Mouse (Mus musculus) liver, embryonic 11.5 days (tissue): ENCODE results near the gene Olfr355. TPM values are rescaled to one million over a fixed set of nuclear protein-coding genes. Genes with fewer than 3 reads are reported as not detected.

Experiments
- ATAC-seq: fragments of 200-750 bp; cut with Nextera tagmentation; replicated peaks from 2 replicates; pipeline ENCODE4 v1.8.0; 2017; ENCODE audit warnings: moderate number of reproducible peaks, mild to moderate bottlenecking, moderate TSS enrichment, moderate library complexity; ENCODE audit not compliant: low FRiP score
- DNase-seq: peaks from one replicate; pipeline ENCODE4 v3.0.0-alpha.2; 2017; ENCODE audit warnings: low spot score
- H3K27ac ChIP-seq: fragments of 300-500 bp; sonication (generic); 2 replicates; pipeline ENCODE4 v1.5.1; 2014; ENCODE audit warnings: mild to moderate bottlenecking, low read depth, low read length, control low read depth
- H3K27me3 ChIP-seq: fragments of 300-500 bp; sonication (generic); replicated peaks from 2 replicates; pipeline ENCODE4 v1.6.1; 2014; ENCODE audit warnings: low read length, mixed read lengths; ENCODE audit not compliant: control insufficient read depth, insufficient read depth
- H3K36me3 ChIP-seq: fragments of 300-500 bp; sonication (generic); 2 replicates; pipeline ENCODE4 v1.6.1; 2014; ENCODE audit warnings: mild to moderate bottlenecking, low read length, moderate library complexity, mixed read lengths; ENCODE audit not compliant: control insufficient read depth, insufficient read depth
- H3K4me1 ChIP-seq: fragments of 300-500 bp; sonication (generic); replicated peaks from 2 replicates; pipeline ENCODE4 v1.6.1; 2014; ENCODE audit warnings: low read length, mixed read lengths; ENCODE audit not compliant: control insufficient read depth, insufficient read depth
- H3K4me2 ChIP-seq: fragments of 300-500 bp; sonication (generic); 2 replicates; pipeline ENCODE4 v1.6.1; 2014; ENCODE audit warnings: mild to moderate bottlenecking, control low read depth, moderate library complexity
- H3K4me3 ChIP-seq: fragments of 300-500 bp; sonication (generic); 2 replicates; pipeline ENCODE4 v1.5.1; 2014; ENCODE audit warnings: low read depth, low read length, control low read depth
- H3K9ac ChIP-seq: fragments of 300-500 bp; sonication (generic); 2 replicates; pipeline ENCODE4 v1.6.1; 2014; ENCODE audit warnings: low read depth, low read length, control low read depth
- H3K9me3 ChIP-seq: fragments of 300-500 bp; sonication (generic); 2 replicates; pipeline ENCODE4 v1.6.1; 2016; ENCODE audit warnings: low read length, inconsistent platforms, mixed read lengths; ENCODE audit not compliant: control insufficient read depth
- WGBS: fragments of 180-500 bp; shearing (Covaris S2); extraction: QIAGEN DNeasy Blood & Tissue Kit; methylation state at CpG from one replicate; pipeline ENCODE4 v1.1.7; 2014; 5-methylcytosine and 5-hydroxymethylcytosine counted together
- polyA plus RNA-seq: library from polyadenylated mRNA; unstranded; fragments of >200 nt; fragmentation: Nextera tagmentation; extraction: Ambion mirVana; gene quantifications from 2 replicates; pipeline ENCODE4 v1.2.1, GENCODE M21; 2014

Olfr355 gene
- not detected in 2 replicates for polyA plus RNA-seq

DNA sequence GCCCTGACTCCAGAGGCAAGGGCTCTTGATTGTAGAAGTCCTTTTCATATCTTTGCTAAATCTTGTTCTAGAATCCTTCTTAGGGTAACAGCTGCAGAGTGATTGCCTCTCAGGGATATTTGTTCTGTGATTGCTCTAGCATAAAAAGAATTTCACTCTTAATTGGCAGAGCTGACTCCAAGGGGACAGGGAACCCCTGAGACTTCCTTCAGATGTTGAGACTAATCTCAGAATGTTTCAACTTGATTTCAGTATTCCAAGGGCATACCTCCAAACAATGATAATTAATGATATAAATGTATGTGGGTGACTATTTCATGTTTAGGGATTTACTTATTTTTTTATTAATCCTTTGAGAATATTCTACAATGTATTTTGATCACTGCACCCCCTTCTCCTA is at the start of gene Olfr355:
Gene Olfr355 (minus strand): TSS at position 101 of the 400 bp plus-strand sequence.
- no peak within 1 kb of the TSS for H3K4me3 ChIP-seq
- H3K27ac ChIP-seq: no peak within 1 kb of the TSS
- H3K9me3 ChIP-seq: no peaks in the 10 kb centered on the region
- no peak within 1 kb of the TSS for H3K9ac ChIP-seq
- H3K4me1 ChIP-seq: no peaks in the 10 kb centered on the region
- no peak for ATAC-seq
- no peaks in the 10 kb centered on the region for H3K27me3 ChIP-seq
- no peaks in the 10 kb centered on the region for H3K36me3 ChIP-seq
- DNase-seq: no peak
- H3K4me2 ChIP-seq: no peak within 1 kb of the TSS

DNA sequence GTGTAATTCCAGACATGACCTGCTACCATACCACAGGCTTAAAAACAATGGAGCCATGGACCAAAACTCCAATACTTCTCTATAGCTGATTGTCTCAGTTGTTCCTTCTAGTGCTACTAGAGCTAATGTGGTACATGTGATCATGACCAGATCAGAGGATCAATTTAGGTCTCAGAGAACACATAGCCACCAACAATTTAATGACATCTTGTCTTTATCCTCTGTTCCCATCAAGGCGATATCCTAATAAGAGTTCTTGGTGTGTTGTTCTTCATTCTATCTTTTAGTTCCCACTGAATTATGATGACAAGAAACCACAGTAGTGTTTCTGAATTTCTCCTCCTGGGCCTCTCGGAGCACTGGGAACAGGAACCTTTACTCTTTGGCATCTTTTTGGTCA is 8.1 kb upstream of the Olfr355 start, which contains the start of gene Olfr356:
Gene Olfr356 (plus strand): TSS at position 301 of the 400 bp plus-strand sequence.
- H3K4me1 ChIP-seq: no peaks in the 10 kb centered on the region
- DNase-seq (no peak), ATAC-seq (no peak)
- H3K27me3 ChIP-seq: no peaks in the 10 kb centered on the region
- WGBS: 79% methylated on average over 2 of the region's 2 CpGs
- H3K9me3 ChIP-seq: no peaks in the 10 kb centered on the region; the same call in 1 of the 2 replicates
- no peak within 1 kb of the TSS for H3K4me2 ChIP-seq
- no peak within 1 kb of the TSS for H3K9ac ChIP-seq
- H3K27ac ChIP-seq: no peak within 1 kb of the TSS
- no peaks in the 10 kb centered on the region for H3K36me3 ChIP-seq
- no peak within 1 kb of the TSS for H3K4me3 ChIP-seq

DNA sequence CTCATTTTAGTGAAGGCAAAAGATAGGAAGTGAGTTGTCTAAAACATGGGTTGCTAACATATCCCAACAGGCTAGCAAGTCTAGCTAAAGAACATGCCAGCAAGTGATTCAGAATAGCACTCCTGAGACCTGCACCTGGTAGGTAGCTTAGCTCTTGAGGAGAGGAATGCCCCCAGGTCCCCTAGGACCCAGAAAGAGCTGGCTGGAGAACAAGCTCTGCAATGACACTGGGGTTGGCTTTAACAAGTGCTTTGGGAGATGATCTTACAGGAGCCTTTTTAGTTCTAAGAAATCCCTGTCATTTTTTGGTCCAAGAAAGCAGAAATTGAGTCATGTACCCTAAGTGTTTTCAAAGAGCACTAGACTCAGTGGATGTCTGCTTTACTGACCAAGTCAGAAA is 23.3 kb downstream of the Olfr355 start, which contains the start of gene Olfr354:
Gene Olfr354 (plus strand): TSS at position 301 of the 400 bp plus-strand sequence.
- no peaks in the 10 kb centered on the region for H3K4me1 ChIP-seq
- no peak for ATAC-seq
- H3K9me3 ChIP-seq: no peaks in the 10 kb centered on the region
- DNase-seq: no peak
- no peaks in the 10 kb centered on the region for H3K36me3 ChIP-seq
- H3K4me2 ChIP-seq: no peak within 1 kb of the TSS
- no peak within 1 kb of the TSS for H3K9ac ChIP-seq
- no peaks in the 10 kb centered on the region for H3K27me3 ChIP-seq
- H3K4me3 ChIP-seq: no peak within 1 kb of the TSS
- no peak within 1 kb of the TSS for H3K27ac ChIP-seq

DNA sequence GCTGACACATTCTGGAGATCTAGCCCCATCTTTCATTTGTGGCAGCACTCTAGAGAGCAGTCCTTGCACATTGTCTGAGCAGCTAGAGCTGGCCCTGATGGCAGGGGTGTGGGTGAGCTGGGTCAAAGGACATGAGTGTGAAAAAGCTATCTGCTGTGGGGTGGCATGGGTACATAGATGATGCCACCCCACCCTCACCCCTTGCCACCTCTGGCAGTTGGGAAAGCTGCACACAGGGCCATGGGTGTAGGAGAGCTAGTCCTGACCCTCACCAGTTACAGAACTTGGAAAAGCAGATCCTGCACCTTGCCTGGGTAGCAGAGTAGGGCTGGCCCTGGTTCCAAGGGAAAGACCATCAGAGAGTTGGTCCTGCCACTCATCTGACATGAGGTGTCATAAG is 31.6 kb downstream of the Olfr355 start:
- Histone ChIP-seq H3K27ac (no peak overlapping the region), H3K9ac (no peak overlapping the region), H3K4me2 (no peak overlapping the region), H3K9me3 (peaks cover 3% of the 10 kb centered on the region; the same call in 1 of the 2 replicates), H3K27me3 (no peaks in the 10 kb centered on the region), H3K4me1 (no peaks in the 10 kb centered on the region), H3K4me3 (no peak overlapping the region), H3K36me3 (no peaks in the 10 kb centered on the region)
- no peak for ATAC-seq
- DNase-seq: no peak

DNA sequence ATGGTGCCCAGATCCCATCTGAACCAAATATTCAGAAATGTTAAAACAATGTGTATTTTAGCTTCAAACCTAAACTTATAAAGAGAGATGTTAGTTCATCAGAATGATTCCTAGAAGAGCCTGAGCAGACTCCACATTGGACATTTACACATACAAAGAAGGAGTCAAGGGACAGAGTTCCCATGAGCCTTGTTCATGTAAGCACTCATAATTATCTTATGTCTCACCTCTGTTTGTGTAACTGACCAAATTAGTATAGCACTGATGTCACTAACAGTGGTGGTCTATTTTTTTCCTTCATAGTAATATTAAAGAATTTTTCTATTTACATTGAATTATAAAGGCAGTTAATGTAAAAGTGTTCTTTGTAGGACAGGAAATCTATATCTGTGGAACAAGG is 35.9 kb downstream of the Olfr355 start, which contains the start of gene Olfr353:
Gene Olfr353 (minus strand): TSS at position 101 of the 400 bp plus-strand sequence.
- H3K9ac ChIP-seq: no peak within 1 kb of the TSS
- H3K4me2 ChIP-seq: no peak within 1 kb of the TSS
- no peaks in the 10 kb centered on the region for H3K27me3 ChIP-seq
- no peaks in the 10 kb centered on the region for H3K4me1 ChIP-seq
- DNase-seq (no peak), ATAC-seq (no peak)
- H3K27ac ChIP-seq: no peak within 1 kb of the TSS
- no peak within 1 kb of the TSS for H3K4me3 ChIP-seq
- no peaks in the 10 kb centered on the region for H3K36me3 ChIP-seq
- H3K9me3 ChIP-seq: peaks cover 3% of the 10 kb centered on the region; the same call in 1 of the 2 replicates

Other genes with a start within 250 kb of the Olfr355 start
- not detected in 2 replicates for gene Olfr346, start 243.1 kb downstream of the Olfr355 start, polyA plus RNA-seq
- not detected in 2 replicates for gene Olfr347, start 197.0 kb downstream of the Olfr355 start, polyA plus RNA-seq
- not detected in 2 replicates for gene Olfr348, start 144.6 kb downstream of the Olfr355 start, polyA plus RNA-seq
- gene Olfr50, start 138.4 kb downstream of the Olfr355 start, polyA plus RNA-seq: not detected in 2 replicates
- not detected in 2 replicates for gene Olfr3, start 111.9 kb downstream of the Olfr355 start, polyA plus RNA-seq
- gene Olfr350, start 82.6 kb downstream of the Olfr355 start, polyA plus RNA-seq: not detected in 2 replicates
- gene Olfr351, start 66.2 kb downstream of the Olfr355 start, polyA plus RNA-seq: not detected in 2 replicates
- not detected in 2 replicates for gene Olfr352, start 60.4 kb downstream of the Olfr355 start, polyA plus RNA-seq
- gene Olfr353, start 36.0 kb downstream of the Olfr355 start, polyA plus RNA-seq: not detected in 2 replicates
- not detected in 2 replicates for gene Olfr354, start 23.2 kb downstream of the Olfr355 start, polyA plus RNA-seq
- not detected in 2 replicates for gene Olfr356, start 8.2 kb upstream of the Olfr355 start, polyA plus RNA-seq
- not detected in 2 replicates for gene Olfr357, start 64.9 kb upstream of the Olfr355 start, polyA plus RNA-seq
- not detected in 2 replicates for gene Olfr358, start 80.4 kb upstream of the Olfr355 start, polyA plus RNA-seq
- gene Olfr360, start 136.8 kb upstream of the Olfr355 start, polyA plus RNA-seq: not detected in 2 replicates
- not detected in 2 replicates for gene Olfr361, start 160.4 kb upstream of the Olfr355 start, polyA plus RNA-seq
- not detected in 2 replicates for gene Olfr362, start 189.0 kb upstream of the Olfr355 start, polyA plus RNA-seq
- not detected in 2 replicates for gene Olfr364-ps1, start 210.4 kb upstream of the Olfr355 start, polyA plus RNA-seq